Mouse (Mus musculus): ENCODE data around the gene Pih1d1.

- TF ChIP-seq CTCF (IDR thresholded peaks at IDR 0.05; ENCODE audit: low read depth, low read length) (no peak), POLR2A (IDR thresholded peaks at IDR 0.05; ENCODE audit: borderline replicate concordance, low read depth, low read length) (no peak)
Observed at GRCm38 (mm10) chr7:45175929-45176328, 21.8 kb downstream of the Pih1d1 start.

All from bone marrow macrophage, adult 2 months (primary cell).